Mouse (Mus musculus) left cerebral cortex, adult 2 months (tissue): Measurements from ENCODE around the gene Hsd17b10. TPM values are rescaled to one million over a fixed set of nuclear protein-coding genes. Genes with fewer than 3 reads are reported as not detected.

ENCODE experiments used
- DNase-seq, 2 experiments: peaks; one replicate each; pipeline ENCODE4 v3.0.0; 2021 to 2022; ENCODE audit warnings: low spot score in 2 of 2, mixed read lengths in 1 of 2; ENCODE audit errors: extremely low spot score in 1 of 2
- H3K27ac ChIP-seq: fragments of 200-600 bp; 2 replicates; pipeline ENCODE4 v1.8.1; 2022
- H3K4me3 ChIP-seq: fragments of 200-600 bp; 2 replicates; pipeline ENCODE4 v1.8.1; 2022
- CTCF ChIP-seq: fragments of 200-600 bp; IDR thresholded peaks from 2 replicates; pipeline ENCODE4 v1.8.1; 2022; ENCODE audit warnings: antibody characterized with exemption, mild to moderate bottlenecking, moderate library complexity
- intact Hi-C: fragments of 180-260 bp; cut with DNase I; formaldehyde crosslinking; loops from one replicate; pipeline ENCODE4 v1.15.1; 2025
- long read RNA-seq, 2 experiments: library from polyadenylated mRNA; stranded (forward); transcript quantifications; one replicate each; pipeline ENCODE4 v2.0.0; 2021; ENCODE audit warnings: borderline mapping rate in 2 of 2
- total RNA-seq, 2 experiments: library from RNA; stranded (reverse); gene quantifications; 2 replicates each; pipeline ENCODE4 v1.2.3; 2021

Gene Hsd17b10
- 10 to 100 TPM; 35.3 to 46.5 TPM for total RNA-seq
- long read RNA-seq, experiment 1, transcript Hsd17b10-201 (6 exons, 962 nt) = major isoform, 22 of 24 reads
- long read RNA-seq, experiment 1, partial matches to known transcripts = 1 of 24 reads
- long read RNA-seq, experiment 1, other reads (novel, unspliced or antisense) = 1 of 24 reads
- long read RNA-seq, experiment 2, transcript Hsd17b10-201 (6 exons, 962 nt) = major isoform, 8 of 8 reads
- long read RNA-seq, experiment 2, partial matches to known transcripts = 0 of 8 reads
- long read RNA-seq, experiment 2, other reads (novel, unspliced or antisense) = 0 of 8 reads

- TF ChIP-seq CTCF = no peak; the same call in 1 of the 2 replicates
- Histone ChIP-seq H3K4me3 (peak within 1 kb of the TSS; percentile 50), H3K27ac (peak within 1 kb of the TSS; percentile 64)
- peak; percentile 65 to 79 for DNase-seq
- intact Hi-C loops = loop anchor here (5.0 kb wide), 2 partner anchors 145 to 480 kb away; partner anchors contain the start of gene Phf8
These were observed at the start of gene Hsd17b10 for GRCm38 (mm10) chrX:152001737-152002710. Gene Hsd17b10, plus strand, starts transcription at chrX:152001845.

- DNase-seq = no peak
- TF ChIP-seq CTCF = no peak
- H3K4me3 ChIP-seq = no peak overlapping the region
- no peak overlapping the region for H3K27ac ChIP-seq
- intact Hi-C loops = loop anchor here (5.0 kb wide), 1 partner anchor 52 kb away; no protein-coding TSS in a partner anchor
These were observed 2.5 kb upstream of the Hsd17b10 start for GRCm38 (mm10) chrX:151999006-151999710.

- no peak for TF ChIP-seq CTCF
- H3K27ac ChIP-seq = no peak overlapping the region; the same call in 1 of the 2 replicates
- intact Hi-C loops = loop anchor here (5.0 kb wide), 2 partner anchors 146 to 479 kb away; partner anchors contain the start of gene Phf8
- H3K4me3 ChIP-seq = peak overlapping the region; percentile 50
- no peak for DNase-seq
These were observed 412 bp upstream of the Hsd17b10 start for GRCm38 (mm10) chrX:152001182-152001684.

- no peak for TF ChIP-seq CTCF
- intact Hi-C loops = loop anchor here (5.0 kb wide), 2 partner anchors 144 to 481 kb away; partner anchors contain the start of gene Phf8
- Histone ChIP-seq H3K27ac (no peak overlapping the region), H3K4me3 (no peak overlapping the region; the same call in 1 of the 2 replicates)
- no peak for DNase-seq
These were observed 1.2 kb downstream of the Hsd17b10 start for GRCm38 (mm10) chrX:152002865-152003264.

- H3K27ac ChIP-seq = no peak overlapping the region
- intact Hi-C loops = no loop called here
- no peak overlapping the region for H3K4me3 ChIP-seq
- DNase-seq = no peak
- no peak for TF ChIP-seq CTCF
These were observed 6.2 kb downstream of the Hsd17b10 start for GRCm38 (mm10) chrX:152007863-152008262.

GRCm38 (mm10) chrX:152015752-152016150 is 14.1 kb downstream of the Hsd17b10 start:
- H3K27ac ChIP-seq = peak overlapping the region; percentile 51
- peak overlapping the region; percentile 66 for H3K4me3 ChIP-seq
- peak; percentile 29 for TF ChIP-seq CTCF
- intact Hi-C loops = loop anchor here (2.0 to 5.0 kb wide), 3 partner anchors 68 to 213 kb away; partner anchors contain the start of gene Huwe1
- DNase-seq = no peak

- peak within 1 kb of the TSS; percentile 82 for H3K27ac ChIP-seq
- peak; percentile 83 to 89 for DNase-seq
- TF ChIP-seq CTCF = no peak
- peak within 1 kb of the TSS; percentile 66 for H3K4me3 ChIP-seq
- intact Hi-C loops = loop anchor here (2.0 to 5.0 kb wide), 3 partner anchors 69 to 214 kb away; partner anchors contain the start of gene Huwe1
These were observed 14.8 kb downstream of the Hsd17b10 start, which contains the start of the genes Ribc1 and Smc1a for GRCm38 (mm10) chrX:152016151-152017145. Gene Ribc1, minus strand, starts transcription at chrX:152016295. Gene Smc1a, plus strand, starts transcription at chrX:152016428.

GRCm38 (mm10) chrX:152017186-152017585 is 15.5 kb downstream of the Hsd17b10 start:
- DNase-seq = no peak
- intact Hi-C loops = loop anchor here (2.0 to 5.0 kb wide), 3 partner anchors 70 to 215 kb away; partner anchors contain the start of gene Huwe1
- H3K27ac ChIP-seq = no peak overlapping the region
- no peak for TF ChIP-seq CTCF
- peak overlapping the region; percentile 66 for H3K4me3 ChIP-seq

- intact Hi-C loops = loop anchor here (5.0 kb wide), 2 partner anchors 72 to 217 kb away; partner anchors contain the start of gene Huwe1
- H3K4me3 ChIP-seq = no peak overlapping the region
- DNase-seq = no peak
- TF ChIP-seq CTCF = no peak
- H3K27ac ChIP-seq = no peak overlapping the region
These were observed 17.6 kb downstream of the Hsd17b10 start for GRCm38 (mm10) chrX:152019294-152019693.
